Mouse (Mus musculus) neural tube, embryonic 15.5 days (tissue): Measurements from ENCODE around the gene Tead3. TPM values are rescaled to one million over a fixed set of nuclear protein-coding genes. Genes with fewer than 3 reads are reported as not detected.

Source experiments
- ATAC-seq: fragments of 200-750 bp; cut with Nextera tagmentation; 2 replicates; pipeline ENCODE4 v1.8.0; 2017; ENCODE audit warnings: mild to moderate bottlenecking, moderate TSS enrichment, moderate library complexity; ENCODE audit not compliant: low FRiP score
- H3K27ac ChIP-seq: fragments of 300-500 bp; sonication (generic); replicated peaks from 2 replicates; pipeline ENCODE4 v1.5.1; 2015; ENCODE audit warnings: mild to moderate bottlenecking, inconsistent platforms
- H3K27me3 ChIP-seq: fragments of 300-500 bp; sonication (generic); replicated peaks from 2 replicates; pipeline ENCODE4 v1.6.1; 2015; ENCODE audit warnings: inconsistent platforms
- H3K36me3 ChIP-seq: fragments of 300-500 bp; sonication (generic); 2 replicates; pipeline ENCODE4 v1.6.1; 2015; ENCODE audit warnings: inconsistent platforms
- H3K4me1 ChIP-seq: fragments of 300-500 bp; sonication (generic); 2 replicates; pipeline ENCODE4 v1.6.1; 2015; ENCODE audit warnings: inconsistent platforms
- H3K4me2 ChIP-seq: fragments of 300-500 bp; sonication (generic); 2 replicates; pipeline ENCODE4 v1.6.1; 2015; ENCODE audit warnings: inconsistent platforms, mild to moderate bottlenecking, moderate library complexity
- H3K4me3 ChIP-seq: fragments of 300-500 bp; sonication (generic); replicated peaks from 2 replicates; pipeline ENCODE4 v1.5.1; 2015; ENCODE audit warnings: mild to moderate bottlenecking, inconsistent platforms
- H3K9ac ChIP-seq: fragments of 300-500 bp; sonication (generic); replicated peaks from 2 replicates; pipeline ENCODE4 v1.6.1; 2015; ENCODE audit warnings: mild to moderate bottlenecking, inconsistent platforms
- H3K9me3 ChIP-seq: fragments of 300-500 bp; sonication (generic); replicated peaks from 2 replicates; pipeline ENCODE4 v1.6.1; 2016; ENCODE audit warnings: inconsistent platforms
- WGBS: fragments of 180-500 bp; shearing (Covaris S2); methylation state at CpG from one replicate; pipeline ENCODE4 v1.1.7; 2015; ENCODE audit warnings: mixed read lengths; 5-methylcytosine and 5-hydroxymethylcytosine counted together
- polyA plus RNA-seq: library from polyadenylated mRNA; unstranded; fragments of >200 nt; fragmentation: Nextera tagmentation; extraction: Ambion mirVana; gene quantifications from 2 replicates; pipeline ENCODE4 v1.2.1, GENCODE M21; 2015

The Tead3 gene
- polyA plus RNA-seq, 1 experiment from 2014 or later, result 1.5 TPM

DNA sequence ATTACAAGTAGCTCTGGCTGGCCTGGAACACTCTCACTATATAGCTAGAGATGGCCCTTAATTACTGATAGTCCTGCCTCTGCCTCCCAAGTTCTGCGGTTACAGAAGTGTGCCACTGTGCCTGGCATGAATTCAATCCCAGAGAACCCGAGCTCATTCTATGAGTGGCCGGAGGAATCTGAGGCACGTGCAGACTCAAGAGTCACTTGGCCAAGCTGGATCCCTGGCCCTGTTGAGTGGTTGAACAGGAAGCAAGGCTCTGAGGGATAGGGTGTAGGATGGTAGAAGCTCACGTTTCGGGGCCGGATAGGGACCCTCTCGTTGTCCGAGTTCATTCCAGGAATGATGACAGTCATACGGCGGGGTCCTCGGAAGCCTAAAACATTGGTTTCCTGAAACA lies 5.3 kb upstream of the Tead3 start:
- Histone ChIP-seq H3K4me1 (peaks cover 8% of the 10 kb centered on the region), H3K27ac (no peak overlapping the region), H3K27me3 (peaks cover 43% of the 10 kb centered on the region), H3K4me3 (no peak overlapping the region), H3K4me2 (no peak overlapping the region), H3K9me3 (no peaks in the 10 kb centered on the region), H3K9ac (no peak overlapping the region), H3K36me3 (no peaks in the 10 kb centered on the region)
- no peak for ATAC-seq
- WGBS, result 89% methylated on average over 12 of the region's 12 CpGs

DNA sequence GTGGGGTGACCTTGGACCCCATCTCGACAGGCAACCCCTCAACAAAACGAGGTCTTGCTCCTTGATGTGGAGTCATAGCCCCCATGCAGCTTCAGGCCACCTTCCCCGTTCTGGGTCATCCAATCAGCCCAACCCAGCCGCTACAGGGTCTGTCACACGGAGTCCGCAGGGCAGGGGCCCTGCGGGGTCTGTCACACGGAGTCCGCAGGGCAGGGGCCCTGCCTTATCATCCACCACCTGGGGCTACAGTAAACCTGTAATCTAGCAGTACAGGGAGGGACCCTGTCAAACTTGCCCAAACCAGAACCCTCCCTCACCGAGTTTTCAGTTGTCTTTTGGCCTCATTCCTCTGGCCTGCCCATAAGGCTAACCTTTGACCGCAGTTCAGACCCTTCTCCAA lies 1.4 kb upstream of the Tead3 start:
- H3K4me3 ChIP-seq, result no peak overlapping the region
- no peak overlapping the region for H3K27ac ChIP-seq
- 14% methylated on average over 11 of the region's 11 CpGs for WGBS
- H3K4me1 ChIP-seq, result peaks cover 36% of the 10 kb centered on the region
- no peak overlapping the region for H3K9ac ChIP-seq
- ATAC-seq, result no peak
- H3K9me3 ChIP-seq, result no peaks in the 10 kb centered on the region
- H3K36me3 ChIP-seq, result no peaks in the 10 kb centered on the region
- H3K4me2 ChIP-seq, result peak overlapping the region; percentile 95; the same call in 1 of the 2 replicates
- peaks cover 36% of the 10 kb centered on the region for H3K27me3 ChIP-seq

DNA sequence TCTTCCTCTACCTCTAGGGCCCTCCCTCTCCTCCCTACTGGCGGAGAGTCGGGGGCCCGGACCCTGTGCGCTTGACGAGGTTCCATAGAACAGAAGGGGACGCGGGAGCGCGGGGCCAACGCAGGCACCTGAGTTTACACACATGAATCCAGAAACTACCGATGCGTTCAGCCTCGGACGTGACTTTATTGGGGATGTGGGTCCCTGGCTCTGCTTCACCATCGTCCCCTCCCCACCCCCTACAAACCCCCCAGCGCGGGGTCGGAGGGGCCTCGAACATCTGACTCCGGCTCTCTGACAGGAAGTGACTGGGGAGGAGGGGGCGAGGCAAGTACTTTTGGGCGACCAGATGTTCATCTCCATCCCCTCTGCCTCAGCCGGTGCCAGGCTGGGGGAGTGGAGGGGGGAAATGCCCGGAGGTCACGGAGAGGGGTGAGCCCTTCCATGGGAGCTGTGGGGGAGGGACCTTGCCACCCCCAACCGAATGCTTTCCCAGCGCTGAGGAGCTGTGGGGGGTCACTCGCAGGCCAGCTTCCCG lies 805 bp upstream of the Tead3 start:
- no peak for ATAC-seq
- peaks cover 36% of the 10 kb centered on the region for H3K4me1 ChIP-seq
- no peaks in the 10 kb centered on the region for H3K36me3 ChIP-seq
- H3K27me3 ChIP-seq, result peaks cover 36% of the 10 kb centered on the region
- no peak overlapping the region for H3K27ac ChIP-seq
- H3K4me2 ChIP-seq, result peak overlapping the region; percentile 95
- peak overlapping the region; percentile 59 for H3K4me3 ChIP-seq
- peak overlapping the region; percentile 52 for H3K9ac ChIP-seq
- no peaks in the 10 kb centered on the region for H3K9me3 ChIP-seq
- under 1% methylated on average over 28 of the region's 29 CpGs for WGBS

GRCm38 (mm10) chr17:28349901-28350465 lies 634 bp downstream of the Tead3 start:
- H3K27me3 ChIP-seq, result peaks cover 36% of the 10 kb centered on the region
- no peaks in the 10 kb centered on the region for H3K9me3 ChIP-seq
- peak overlapping the region; percentile 95 for H3K4me2 ChIP-seq
- peaks cover 50% of the 10 kb centered on the region for H3K4me1 ChIP-seq
- under 1% methylated on average over 54 of the region's 54 CpGs for WGBS
- no peaks in the 10 kb centered on the region for H3K36me3 ChIP-seq
- peak; percentile 16; the same call in 1 of the 2 replicates for ATAC-seq
- peak overlapping the region; percentile 71 for H3K27ac ChIP-seq
- peak overlapping the region; percentile 59 for H3K9ac ChIP-seq
- peak overlapping the region; percentile 59 for H3K4me3 ChIP-seq

DNA sequence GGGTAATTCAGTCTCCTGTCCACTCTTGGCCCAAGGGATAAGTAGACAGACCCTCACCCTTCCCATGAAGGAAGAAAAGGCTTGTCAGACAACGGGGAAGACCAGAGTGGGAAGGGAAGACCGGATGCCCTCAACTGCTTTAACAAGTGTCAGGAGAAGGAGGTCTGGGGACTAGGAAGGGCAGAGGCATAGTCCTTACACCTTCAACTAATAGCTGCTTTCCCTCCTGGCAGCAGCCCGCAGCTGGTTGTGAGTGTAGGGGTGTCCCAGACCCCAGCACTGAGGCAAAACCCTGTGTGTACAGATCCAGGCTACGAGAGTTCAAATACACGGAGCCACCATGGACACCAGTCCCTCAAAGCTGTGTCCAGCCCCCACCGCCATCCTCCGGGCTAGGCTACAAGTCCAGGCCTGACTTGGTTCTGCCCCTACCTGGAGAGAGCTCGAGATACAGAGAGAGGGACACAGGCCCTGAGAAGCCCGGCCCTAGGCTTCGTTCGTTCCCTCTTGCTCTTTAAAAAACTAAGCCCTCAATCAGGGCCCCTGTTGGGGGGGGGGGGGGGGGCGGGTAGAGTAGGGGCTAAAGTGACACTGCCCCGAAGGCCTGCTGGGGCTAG lies 1.2 kb downstream of the Tead3 start:
- peak overlapping the region; percentile 59 for H3K4me3 ChIP-seq
- peaks cover 50% of the 10 kb centered on the region for H3K4me1 ChIP-seq
- 17% methylated on average over 13 of the region's 13 CpGs for WGBS
- H3K9ac ChIP-seq, result peak overlapping the region; percentile 59
- H3K27ac ChIP-seq, result no peak overlapping the region; the same call in 1 of the 2 replicates
- H3K9me3 ChIP-seq, result no peaks in the 10 kb centered on the region
- no peaks in the 10 kb centered on the region for H3K36me3 ChIP-seq
- H3K4me2 ChIP-seq, result peak overlapping the region; percentile 95
- H3K27me3 ChIP-seq, result peaks cover 36% of the 10 kb centered on the region
- no peak for ATAC-seq

DNA sequence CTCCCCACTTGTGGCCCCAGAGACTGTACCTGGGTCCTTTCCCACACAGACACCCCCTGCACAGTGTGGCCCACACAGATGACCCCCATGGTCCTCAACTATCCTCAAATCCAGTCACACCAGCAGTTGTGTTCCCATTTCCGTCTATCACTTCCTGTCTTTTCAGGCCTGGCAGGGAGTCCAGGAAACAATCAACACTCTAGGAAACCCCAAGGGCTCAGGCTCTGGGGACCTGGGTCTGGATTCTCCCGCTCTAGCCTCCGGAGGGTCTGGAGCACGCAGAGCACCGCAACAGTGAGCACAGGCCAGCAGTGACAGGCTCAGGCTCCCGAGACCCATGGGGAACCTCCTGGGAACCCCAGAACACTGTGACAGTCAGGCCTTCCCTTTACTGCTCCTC lies 2.4 kb downstream of the Tead3 start:
- no peaks in the 10 kb centered on the region for H3K36me3 ChIP-seq
- no peaks in the 10 kb centered on the region for H3K9me3 ChIP-seq
- H3K4me3 ChIP-seq, result no peak overlapping the region
- no peak for ATAC-seq
- no peak overlapping the region for H3K9ac ChIP-seq
- peaks cover 50% of the 10 kb centered on the region for H3K4me1 ChIP-seq
- peak overlapping the region; percentile 95; the same call in 1 of the 2 replicates for H3K4me2 ChIP-seq
- no peak overlapping the region for H3K27ac ChIP-seq
- 67% methylated on average over 6 of the region's 6 CpGs for WGBS
- H3K27me3 ChIP-seq, result peaks cover 36% of the 10 kb centered on the region

DNA sequence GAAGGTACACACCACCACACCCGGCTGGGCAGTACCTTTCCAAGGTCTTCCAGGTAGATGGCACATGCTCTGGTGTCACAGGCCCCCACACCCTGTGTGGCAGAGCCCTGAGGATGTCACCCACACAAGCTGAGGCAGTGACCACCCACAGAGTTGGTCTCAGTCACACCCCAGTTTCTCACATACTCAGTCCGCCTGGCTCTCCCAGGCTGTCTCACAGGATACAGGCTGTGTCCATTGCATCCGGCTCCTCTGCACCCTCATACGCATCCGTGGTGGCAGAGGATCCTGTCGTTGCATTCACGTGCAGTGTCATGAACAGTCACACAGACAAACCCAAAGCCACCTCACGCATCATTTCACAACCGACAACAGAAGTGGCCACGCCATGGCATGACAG lies 3.3 kb downstream of the Tead3 start:
- ATAC-seq, result no peak
- Histone ChIP-seq H3K9ac (no peak overlapping the region), H3K36me3 (no peaks in the 10 kb centered on the region), H3K27ac (no peak overlapping the region), H3K4me3 (no peak overlapping the region), H3K9me3 (no peaks in the 10 kb centered on the region), H3K27me3 (peaks cover 29% of the 10 kb centered on the region), H3K4me1 (peaks cover 50% of the 10 kb centered on the region), H3K4me2 (no peak overlapping the region)
- WGBS, result 81% methylated on average over 10 of the region's 10 CpGs

GRCm38 (mm10) chr17:28345882-28346281 lies 4.7 kb downstream of the Tead3 start:
- H3K27me3 ChIP-seq, result peaks cover 17% of the 10 kb centered on the region
- H3K4me3 ChIP-seq, result no peak overlapping the region
- H3K36me3 ChIP-seq, result no peaks in the 10 kb centered on the region
- no peak overlapping the region for H3K9ac ChIP-seq
- H3K27ac ChIP-seq, result no peak overlapping the region
- 16% methylated on average over 10 of the region's 10 CpGs for WGBS
- H3K9me3 ChIP-seq, result no peaks in the 10 kb centered on the region
- H3K4me1 ChIP-seq, result peaks cover 49% of the 10 kb centered on the region
- ATAC-seq, result no peak
- H3K4me2 ChIP-seq, result no peak overlapping the region; the same call in none of the 2 replicates

DNA sequence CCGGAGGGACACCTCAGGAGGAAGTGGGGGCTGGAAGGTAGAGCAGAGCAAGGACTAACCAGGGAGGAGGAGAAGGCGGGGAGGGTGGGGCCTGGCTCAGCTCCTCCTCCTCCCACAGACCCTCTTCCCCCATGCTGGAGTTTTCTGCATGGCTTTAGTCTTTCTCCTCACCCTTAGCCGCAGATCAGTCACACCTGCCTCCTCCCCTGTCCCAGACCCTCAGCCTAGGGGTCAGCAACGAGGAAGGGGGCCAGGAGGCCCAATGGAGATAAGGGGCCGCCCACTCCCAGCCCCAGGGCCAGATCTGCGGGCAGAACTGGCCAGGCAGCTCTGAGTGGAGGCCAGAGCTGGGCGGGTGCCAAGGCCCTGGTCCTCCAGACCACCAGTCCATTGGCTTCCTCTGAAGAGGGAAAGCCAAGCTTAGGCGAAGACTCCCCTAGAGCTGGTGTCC lies 5.3 kb downstream of the Tead3 start:
- 20% methylated on average over 8 of the region's 8 CpGs for WGBS
- Histone ChIP-seq H3K27ac (no peak overlapping the region), H3K27me3 (peaks cover 17% of the 10 kb centered on the region), H3K9ac (no peak overlapping the region), H3K4me2 (no peak overlapping the region; the same call in 1 of the 2 replicates), H3K4me1 (peaks cover 48% of the 10 kb centered on the region), H3K36me3 (no peaks in the 10 kb centered on the region), H3K4me3 (no peak overlapping the region), H3K9me3 (no peaks in the 10 kb centered on the region)
- no peak for ATAC-seq

- WGBS, result 60% methylated on average over 3 of the region's 3 CpGs
- no peak overlapping the region for H3K27ac ChIP-seq
- H3K9me3 ChIP-seq, result no peaks in the 10 kb centered on the region
- H3K4me1 ChIP-seq, result peaks cover 43% of the 10 kb centered on the region
- ATAC-seq, result no peak
- H3K27me3 ChIP-seq, result peaks cover 15% of the 10 kb centered on the region
- H3K36me3 ChIP-seq, result no peaks in the 10 kb centered on the region
- no peak overlapping the region for H3K9ac ChIP-seq
- no peak overlapping the region for H3K4me3 ChIP-seq
- H3K4me2 ChIP-seq, result no peak overlapping the region
These were observed 5.9 kb downstream of the Tead3 start for GRCm38 (mm10) chr17:28344670-28345069.

- ATAC-seq, result no peak
- Histone ChIP-seq H3K9me3 (no peaks in the 10 kb centered on the region), H3K4me3 (no peak overlapping the region), H3K36me3 (no peaks in the 10 kb centered on the region), H3K27ac (no peak overlapping the region), H3K9ac (no peak overlapping the region), H3K27me3 (peaks cover 9% of the 10 kb centered on the region), H3K4me2 (no peak overlapping the region), H3K4me1 (peaks cover 39% of the 10 kb centered on the region)
- 49% methylated on average over 4 of the region's 4 CpGs for WGBS
These were observed 6.5 kb downstream of the Tead3 start for GRCm38 (mm10) chr17:28344050-28344607.

DNA sequence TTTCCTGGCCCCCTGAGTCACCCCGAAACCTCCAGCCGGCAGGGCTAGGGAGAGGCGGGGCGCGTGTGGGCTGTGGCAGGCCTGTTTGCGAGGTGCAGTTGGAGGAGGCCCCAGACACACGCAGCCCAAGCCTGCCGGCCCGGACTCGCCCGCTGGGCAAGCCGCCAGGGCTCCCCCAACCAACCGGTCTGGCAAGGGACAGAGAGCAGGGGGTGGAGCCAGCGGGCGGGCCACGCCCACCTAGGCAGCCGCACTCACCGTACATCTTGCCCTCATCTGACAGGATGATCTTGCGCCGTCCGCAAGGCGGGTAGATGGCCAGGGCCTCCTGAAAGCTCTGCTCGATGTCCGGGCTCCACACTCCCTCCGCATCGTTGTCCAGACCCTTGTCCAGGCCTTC lies 9.5 kb downstream of the Tead3 start:
- H3K9ac ChIP-seq, result peak overlapping the region; percentile 32
- no peaks in the 10 kb centered on the region for H3K9me3 ChIP-seq
- 5% methylated on average over 26 of the region's 26 CpGs for WGBS
- peak overlapping the region; percentile 23 for H3K4me3 ChIP-seq
- no peak overlapping the region for H3K27ac ChIP-seq
- peak; percentile 39; the same call in 1 of the 2 replicates for ATAC-seq
- no peaks in the 10 kb centered on the region for H3K27me3 ChIP-seq
- peak overlapping the region; percentile 58 for H3K4me2 ChIP-seq
- no peaks in the 10 kb centered on the region for H3K36me3 ChIP-seq
- peaks cover 23% of the 10 kb centered on the region for H3K4me1 ChIP-seq
